ENCODE assay signal across 13 mouse cellular contexts in genomic region chr2:7526696-7527095, GRCm38 (mm10). TPM values are rescaled to one million over a fixed set of nuclear protein-coding genes. Genes with fewer than 3 reads are reported as not detected.
DNase-seq lines count a peak whose midpoint lies in the region; ATAC-seq and TF ChIP-seq lines count a peak whose summit lies in the region.
"Had no signal": no experiment of that assay in that cellular context is flagged by ENCODE, and none has a peak within 500 bp of the region (broad histone marks: within the 10 kb centered on the region; RNA-seq: fewer than 3 reads in every experiment).

No protein-coding gene starts in this region.

- no peak for TF ChIP-seq CTCF in lung, adult 2 months (IDR thresholded peaks at IDR 0.05; ENCODE audit: insufficient read depth, low read length)

- WGBS in heart, embryonic 13.5 days, result 21% methylated on average over 6 of the region's 6 CpGs
- 45% methylated on average over 6 of the region's 6 CpGs for WGBS in lung, adult 2 months

- no peak overlapping the region for H3ac ChIP-seq in myocyte (ENCODE audit: control insufficient read depth, insufficient read length)

- DNase-seq in heart, postnatal 36 days, result no peak
- DNase-seq in lung, adult 2 months, result peak; percentile 2
- no peak for DNase-seq in lung, postnatal 14 days
- peak; percentile 41 for DNase-seq in lung, postnatal 10 days
- DNase-seq in urinary bladder, adult 18-20 months (ENCODE audit: low spot score in 2 of 2), result no peak
- DNase-seq: cerebellum, postnatal 36 days; liver, embryonic 13.5 days had no signal

- H3K4me1 ChIP-seq in heart, embryonic 13.5 days, result peaks cover 16% of the 10 kb centered on the region
- H3K4me1 ChIP-seq in lung, adult 2 months (ENCODE audit: control insufficient read depth, insufficient read depth, low read length), result no peaks in the 10 kb centered on the region
- H3K4me1 ChIP-seq: liver, embryonic 13.5 days; stomach, embryonic 15.5 days had no signal

- no peaks in the 10 kb centered on the region for H3K27me3 ChIP-seq in heart, embryonic 13.5 days (replicated peaks)
- H3K27me3 ChIP-seq in myocyte (ENCODE audit: control insufficient read depth, insufficient read depth, insufficient read length), result no peaks in the 10 kb centered on the region
- H3K27me3 ChIP-seq: CH12.LX; liver, embryonic 13.5 days; neural tube, embryonic 12.5 days; stomach, embryonic 15.5 days had no signal

- H3K9me3 ChIP-seq in heart, embryonic 13.5 days, result no peaks in the 10 kb centered on the region; the same call in 1 of the 2 replicates
- H3K9me3 ChIP-seq: limb, embryonic 10.5 days; liver, embryonic 13.5 days; neural tube, embryonic 12.5 days; stomach, embryonic 15.5 days had no signal

- no peak overlapping the region for H3K4me3 ChIP-seq in heart, embryonic 13.5 days
- no peak overlapping the region for H3K4me3 ChIP-seq in lung, adult 2 months (replicated peaks; ENCODE audit: extremely low read depth, low read depth, low read length)
- H3K4me3 ChIP-seq in myocyte, result no peak overlapping the region
- H3K4me3 ChIP-seq: limb, embryonic 10.5 days; liver, embryonic 13.5 days; neural tube, embryonic 12.5 days; stomach, embryonic 15.5 days had no signal

- no peak for ATAC-seq in heart, embryonic 13.5 days (ENCODE audit: extremely low read depth, insufficient number of reproducible peaks, low FRiP score, low TSS enrichment)

- 0 out of 2 replicates have a peak overlapping the region, but pooled peaks have one; percentile 7 for H3K4me2 ChIP-seq in heart, embryonic 13.5 days
- peak overlapping the region; percentile 1 for H3K4me2 ChIP-seq in myocyte (ENCODE audit: low read depth)
- H3K4me2 ChIP-seq: liver, embryonic 13.5 days; neural tube, embryonic 12.5 days; stomach, embryonic 15.5 days had no signal

- H3K79me2 ChIP-seq in myocyte (ENCODE audit: control insufficient read depth, insufficient read depth), result no peaks in the 10 kb centered on the region

- intact Hi-C loops in heart, postnatal 36 days (cut with DNase I), result no loop called here

- no peak overlapping the region for H3K9ac ChIP-seq in heart, embryonic 13.5 days
- H3K9ac ChIP-seq: liver, embryonic 13.5 days; neural tube, embryonic 12.5 days; stomach, embryonic 15.5 days had no signal

- no peaks in the 10 kb centered on the region for H3K36me3 ChIP-seq in heart, embryonic 13.5 days
- no peaks in the 10 kb centered on the region for H3K36me3 ChIP-seq in myocyte (ENCODE audit: control insufficient read depth, insufficient read depth)
- H3K36me3 ChIP-seq: limb, embryonic 10.5 days; liver, embryonic 13.5 days; neural tube, embryonic 12.5 days; stomach, embryonic 15.5 days had no signal

- no peak for TF ChIP-seq POLR2A in lung, adult 2 months (IDR thresholded peaks at IDR 0.05; ENCODE audit: borderline replicate concordance, extremely low read depth, low read depth, low read length)
- TF ChIP-seq POLR2A in myocyte (IDR thresholded peaks at IDR 0.05; ENCODE audit: insufficient read length, low read depth), result no peak

- H3K27ac ChIP-seq in heart, embryonic 13.5 days (replicated peaks), result peak overlapping the region; percentile 41; the same call in 1 of the 2 replicates
- H3K27ac ChIP-seq: limb, embryonic 10.5 days; liver, embryonic 13.5 days; neural tube, embryonic 12.5 days; stomach, embryonic 15.5 days had no signal

TF ChIP-seq in myocyte, 11 proteins besides CTCF, POLR2A, EP300 and RAD21:
- 0 out of 2 replicates have a peak, but pooled peaks have one; percentile 15 for TF ChIP-seq CEBPB (IDR thresholded peaks at IDR 0.05; ENCODE audit: insufficient read depth, poor library complexity, severe bottlenecking)
- no peak for TF ChIP-seq USF1 (IDR thresholded peaks at IDR 0.05; ENCODE audit: low read depth)

RNA-seq across cellular contexts. Expression of gene Celf2, which starts 17.3 kb away (rescaled TPM):
- polyA plus RNA-seq in heart, embryonic 13.5 days (2015; fragmentation: Nextera tagmentation; extraction: Ambion mirVana), result 57.8 and 61.1 TPM in 2 replicates
- 10 to 100 TPM; 68.4 to 73.2 TPM for total RNA-seq in heart, postnatal 36 days (2021)
- 39.3 and 43.4 TPM in 2 replicates for polyA plus RNA-seq in lung, adult 2 months (2012; rRNA removed)
- polyA plus RNA-seq in myocyte (2012; fragmentation: generic; extraction: Trizol), result 30.1 TPM

Comparison
In these comparisons a context has a peak if more than half of its experiments do, and no peak if none do; other contexts are left out.
1. DNase-seq: peak in lung, adult 2 months (single experiment) and lung, postnatal 10 days (single experiment); none in heart, postnatal 36 days (0 of 2), lung, postnatal 14 days (single experiment) and urinary bladder, adult 18-20 months (0 of 2).